Mouse (Mus musculus) gastrocnemius, postnatal 25 days (tissue): ENCODE results near the gene Sypl2. TPM values are rescaled to one million over a fixed set of nuclear protein-coding genes. Genes with fewer than 3 reads are reported as not detected.
"Not testable (repeated sequence)": the region's sequence is repeated elsewhere in the genome, so short reads cannot be mapped to it uniquely, and the experiment has no call there.

Source experiments
- DNase-seq: peaks from one replicate; pipeline ENCODE4 v3.0.0; 2022
- long read RNA-seq, 2 experiments: library from polyadenylated mRNA; stranded (forward); transcript quantifications; one replicate each; pipeline ENCODE4 v2.0.0; 2021
- total RNA-seq, 2 experiments: library from RNA; stranded (reverse); gene quantifications; 1 replicate in 1 of 2; 2 replicates in 1 of 2; pipeline ENCODE4 v1.2.3; 2021

Sypl2 gene
- 100 to 1,000 TPM; 596 to 597 TPM for total RNA-seq
- long read RNA-seq, experiment 1, full-length matches to known transcripts, result 385 of 775 reads
- long read RNA-seq, experiment 1, partial matches to known transcripts, result 23 of 775 reads
- long read RNA-seq, experiment 1, other reads (novel, unspliced or antisense), result 367 of 775 reads
- long read RNA-seq, experiment 2, full-length matches to known transcripts, result 717 of 1,016 reads
- long read RNA-seq, experiment 2, partial matches to known transcripts, result 29 of 1,016 reads
- long read RNA-seq, experiment 2, other reads (novel, unspliced or antisense), result 270 of 1,016 reads

DNA sequence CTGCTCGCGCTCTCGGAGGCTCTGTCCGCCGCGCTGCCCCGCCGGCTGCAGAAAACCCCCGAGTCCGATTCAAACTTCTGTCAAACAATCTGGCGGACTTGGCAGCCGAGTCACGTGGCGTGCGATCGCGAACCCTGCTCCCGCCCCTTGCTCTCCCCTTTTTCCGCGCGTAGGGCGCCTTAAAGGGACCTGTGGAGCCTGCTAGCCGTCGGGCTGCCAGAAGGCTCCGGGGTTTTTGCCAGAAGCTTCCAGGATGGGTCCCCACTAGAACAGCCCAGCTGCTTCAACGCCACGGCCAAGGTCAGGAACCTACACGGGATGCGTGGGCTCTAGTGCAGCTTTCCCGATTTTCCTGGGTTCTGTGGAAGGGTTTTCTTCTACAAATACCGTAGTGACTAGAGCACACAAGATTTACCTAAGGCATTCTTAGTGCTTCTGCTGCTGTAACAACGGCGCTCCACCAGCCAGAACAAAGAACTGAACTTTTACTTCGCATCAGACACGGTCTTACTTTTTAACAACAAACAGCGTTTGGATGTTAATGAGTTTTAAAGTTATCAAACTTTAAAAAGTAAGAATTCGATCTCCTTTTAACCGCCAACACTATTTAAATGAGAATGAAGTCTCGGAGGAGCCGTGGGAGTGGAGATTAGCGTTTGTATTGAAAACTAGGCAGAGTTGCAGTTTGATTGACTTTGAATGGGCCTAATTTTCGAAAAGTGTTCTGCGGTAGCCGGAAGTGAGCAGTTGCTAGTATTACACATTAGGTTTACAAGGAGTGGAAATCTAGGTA is at the start of gene Sypl2:
Sypl2 (minus strand) TSS at position 91 of the 793 bp plus-strand sequence.
- peak; percentile 85 for DNase-seq

DNA sequence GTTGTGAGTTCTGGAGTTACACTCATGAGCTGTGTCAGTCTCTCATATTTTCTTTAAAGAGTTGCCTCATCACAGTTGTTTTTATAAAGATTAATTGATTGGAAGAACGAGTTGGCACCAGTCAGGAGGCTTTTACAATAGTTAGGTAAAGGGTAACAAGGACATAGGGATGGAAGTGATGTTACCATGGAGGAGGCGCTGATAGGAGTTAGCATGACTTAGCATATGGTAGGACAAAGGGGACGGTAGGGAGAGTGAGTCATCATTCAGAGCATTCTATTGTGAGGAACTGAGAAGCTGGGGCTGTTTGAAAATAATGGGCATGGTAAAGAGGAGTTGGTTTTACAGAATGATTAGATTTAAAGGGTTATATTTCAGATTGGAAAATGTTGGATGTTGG is 32.9 kb upstream of the Sypl2 start:
- DNase-seq, result no peak

DNA sequence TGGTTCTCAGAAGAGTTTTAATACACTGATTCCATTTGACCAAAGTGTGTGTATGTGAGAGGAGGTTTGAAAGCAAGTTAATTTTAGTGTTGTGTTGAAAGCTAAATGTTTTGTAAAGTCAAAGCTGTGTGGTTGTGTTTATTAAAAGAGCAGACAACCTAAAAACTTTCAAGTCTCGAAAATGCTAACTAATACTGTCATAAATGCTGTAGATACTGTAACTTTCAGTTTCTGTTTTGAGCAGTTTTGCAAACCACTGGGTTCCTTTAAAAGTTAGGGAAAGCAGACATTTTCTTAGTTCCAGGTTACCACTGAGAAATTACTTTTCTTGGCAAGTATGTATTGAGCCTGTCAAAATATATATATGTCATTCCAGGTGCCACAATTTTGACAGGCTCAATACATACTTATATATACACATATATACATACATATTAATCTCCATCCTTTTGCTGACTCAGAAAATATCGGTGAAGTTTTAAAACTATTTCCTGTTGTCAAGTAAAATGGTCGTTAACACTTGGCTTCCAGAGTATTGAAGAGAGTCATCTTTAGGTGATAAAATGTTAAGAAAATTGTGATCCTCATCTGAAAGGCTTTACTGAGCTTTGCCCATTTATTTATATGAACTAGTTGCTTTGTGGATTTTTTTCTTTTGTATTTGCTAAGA is 31.5 kb upstream of the Sypl2 start:
- no peak for DNase-seq

DNA sequence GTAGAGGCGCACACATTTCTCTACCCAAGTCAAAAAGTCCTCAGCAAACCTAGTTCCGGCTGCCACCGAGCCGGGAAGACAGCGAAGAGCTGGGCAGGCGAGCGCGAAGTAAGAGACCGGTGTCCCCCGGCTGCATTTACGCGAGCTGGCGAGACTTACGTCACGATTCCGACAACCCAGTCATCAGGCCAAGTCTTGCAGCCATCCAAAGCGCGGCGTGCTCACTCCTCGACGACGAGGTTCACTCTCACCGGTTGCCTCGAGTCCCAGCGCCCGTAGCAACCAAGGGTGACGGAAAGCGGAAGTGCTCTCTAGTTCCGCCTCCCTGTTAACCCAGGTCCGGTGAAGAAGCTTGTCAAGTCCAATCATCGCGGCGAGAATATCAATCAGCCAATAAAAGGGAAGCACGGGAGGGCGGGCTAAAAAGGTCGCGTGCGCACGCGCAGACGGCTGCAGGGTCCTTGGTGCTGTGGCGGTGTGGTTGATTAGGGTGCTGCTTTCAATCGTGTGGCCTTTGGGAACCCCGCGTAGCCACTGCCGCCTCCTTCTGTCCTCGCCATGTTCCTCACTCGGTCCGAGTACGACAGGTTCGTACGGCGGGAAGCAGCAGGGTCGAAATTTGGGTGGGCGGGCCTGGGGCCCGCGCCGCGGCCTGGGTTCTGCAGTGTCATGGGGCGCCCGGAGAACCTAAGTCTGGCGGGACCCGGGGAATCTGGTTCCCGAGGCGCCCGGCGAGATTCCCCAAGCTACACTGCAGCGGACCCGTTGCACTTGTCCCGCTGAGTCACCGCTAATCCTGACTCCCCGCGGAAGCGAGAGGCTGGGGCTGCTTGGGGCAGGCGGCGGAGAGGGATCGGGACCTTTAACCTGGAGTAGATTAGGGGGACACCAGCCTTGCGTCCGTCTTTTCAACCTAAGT is 30.5 kb upstream of the Sypl2 start, which contains the start of gene Psma5:
Psma5 (plus strand) TSS at position 208 of the 919 bp plus-strand sequence.
- peak; percentile 95 for DNase-seq

DNA sequence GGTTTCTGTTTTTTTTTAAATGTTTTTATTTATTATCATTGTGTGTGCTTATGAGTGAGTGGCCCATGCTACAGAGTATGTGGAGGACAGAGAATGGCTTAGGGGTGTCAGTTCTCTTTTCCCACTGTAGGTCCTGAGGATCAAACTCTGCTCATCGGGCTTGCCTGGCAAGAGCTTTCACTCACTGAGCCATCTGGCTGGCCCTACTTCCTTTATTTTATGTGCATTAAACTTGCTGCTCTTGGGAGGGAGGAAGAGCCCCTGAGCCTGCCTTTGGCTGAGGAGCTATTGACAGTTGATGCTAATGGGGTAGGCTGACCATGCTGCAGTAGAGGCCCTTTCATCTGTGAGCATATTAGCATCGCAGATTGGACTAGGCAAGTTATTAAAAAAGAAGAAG is 20.4 kb upstream of the Sypl2 start:
- no peak for DNase-seq

DNA sequence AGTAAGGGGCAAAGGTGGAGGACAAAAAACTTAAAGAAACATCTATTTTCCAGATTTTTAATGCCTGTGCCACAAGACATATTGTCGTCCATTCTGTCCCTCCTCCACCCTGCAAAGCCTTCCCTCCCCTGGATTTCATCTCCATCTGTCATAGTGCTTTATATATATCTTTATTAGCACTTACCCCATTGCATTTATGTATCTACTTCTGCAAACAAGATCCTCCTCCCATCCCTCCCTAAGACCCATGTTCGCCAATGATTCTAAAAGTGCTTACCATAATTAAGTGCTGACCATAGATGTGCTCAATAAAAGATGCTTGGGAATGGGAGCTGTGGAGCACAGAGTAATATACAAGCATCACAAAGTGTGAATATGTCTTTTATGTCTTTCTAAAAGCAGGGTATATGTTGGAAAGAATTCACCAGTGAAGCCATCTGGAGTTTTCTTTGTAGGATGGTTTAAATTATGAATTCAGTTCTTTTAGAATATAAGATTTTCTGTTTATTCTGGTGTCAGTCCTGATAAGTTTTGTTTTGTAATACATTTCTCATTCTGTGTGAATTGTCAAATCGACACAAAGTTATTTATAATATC is 14.9 kb upstream of the Sypl2 start:
- DNase-seq, result no peak

DNA sequence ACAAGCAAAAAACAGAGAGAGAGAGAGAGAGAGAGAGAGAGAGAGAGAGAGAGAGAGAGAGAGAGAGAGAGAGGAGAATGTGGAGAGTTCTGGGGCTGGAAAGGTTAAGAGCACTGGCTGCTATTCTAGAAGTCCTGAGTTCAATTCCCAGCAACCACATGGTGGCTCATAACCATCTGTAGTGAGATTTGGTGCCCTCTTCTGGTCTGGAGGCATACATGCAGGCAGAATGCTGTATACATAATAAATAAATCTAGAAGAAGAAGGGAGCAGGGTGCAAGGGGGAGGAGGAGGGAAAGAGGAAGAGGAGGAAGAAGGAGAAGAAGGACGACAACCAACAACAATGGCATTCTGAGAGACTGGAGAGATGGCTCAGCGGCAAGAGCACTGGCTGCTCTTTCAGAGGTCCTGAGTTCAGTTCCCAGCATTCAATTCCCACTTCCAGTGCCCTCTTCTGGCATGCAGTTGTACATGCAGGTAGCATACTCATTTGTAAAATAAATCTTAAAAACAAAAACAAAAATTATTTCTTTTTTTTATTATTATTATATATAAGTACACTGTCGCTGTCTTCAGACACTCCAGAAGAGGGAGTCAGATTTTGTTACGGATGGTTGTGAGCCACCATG is 11.1 kb upstream of the Sypl2 start:
- not testable (repeated sequence) for DNase-seq

DNA sequence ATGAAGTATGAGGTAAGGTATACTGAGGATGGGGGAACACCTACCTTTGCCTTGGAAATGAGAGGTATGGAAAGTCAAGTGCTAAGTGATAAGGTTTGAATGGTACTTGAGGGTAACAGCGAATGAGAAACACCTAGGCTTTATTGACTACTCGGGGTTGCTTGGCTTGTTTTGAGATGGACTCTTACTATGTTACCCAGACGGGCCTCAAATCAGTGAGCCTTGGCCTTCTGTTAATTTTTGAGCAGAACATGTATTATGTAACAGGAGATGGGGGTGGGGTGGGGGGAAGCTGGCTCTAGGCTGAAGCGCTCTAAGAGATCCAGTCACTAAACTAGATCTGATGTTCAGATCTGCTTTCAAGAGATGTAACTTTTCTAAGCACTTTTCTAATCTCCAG is 5.2 kb upstream of the Sypl2 start:
- DNase-seq, result no peak

DNA sequence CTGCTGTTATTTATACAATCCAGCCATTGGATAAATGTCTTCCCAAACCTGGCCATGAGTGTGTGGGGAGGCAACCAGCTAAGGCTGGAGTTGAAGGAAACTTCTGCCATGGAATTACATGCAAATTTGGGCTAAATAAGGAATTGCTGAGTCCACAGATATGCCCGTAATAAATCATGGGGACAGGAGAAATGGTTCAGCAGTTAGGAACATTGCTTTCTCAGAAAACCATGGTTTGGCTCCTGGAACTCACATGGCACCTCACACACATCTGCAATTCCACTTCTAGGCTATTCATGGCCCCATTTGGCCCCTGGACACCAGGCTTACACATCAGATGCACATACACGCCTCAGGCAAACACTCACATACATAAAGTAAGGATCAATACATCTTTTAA is 1.1 kb upstream of the Sypl2 start:
- DNase-seq, result no peak

DNA sequence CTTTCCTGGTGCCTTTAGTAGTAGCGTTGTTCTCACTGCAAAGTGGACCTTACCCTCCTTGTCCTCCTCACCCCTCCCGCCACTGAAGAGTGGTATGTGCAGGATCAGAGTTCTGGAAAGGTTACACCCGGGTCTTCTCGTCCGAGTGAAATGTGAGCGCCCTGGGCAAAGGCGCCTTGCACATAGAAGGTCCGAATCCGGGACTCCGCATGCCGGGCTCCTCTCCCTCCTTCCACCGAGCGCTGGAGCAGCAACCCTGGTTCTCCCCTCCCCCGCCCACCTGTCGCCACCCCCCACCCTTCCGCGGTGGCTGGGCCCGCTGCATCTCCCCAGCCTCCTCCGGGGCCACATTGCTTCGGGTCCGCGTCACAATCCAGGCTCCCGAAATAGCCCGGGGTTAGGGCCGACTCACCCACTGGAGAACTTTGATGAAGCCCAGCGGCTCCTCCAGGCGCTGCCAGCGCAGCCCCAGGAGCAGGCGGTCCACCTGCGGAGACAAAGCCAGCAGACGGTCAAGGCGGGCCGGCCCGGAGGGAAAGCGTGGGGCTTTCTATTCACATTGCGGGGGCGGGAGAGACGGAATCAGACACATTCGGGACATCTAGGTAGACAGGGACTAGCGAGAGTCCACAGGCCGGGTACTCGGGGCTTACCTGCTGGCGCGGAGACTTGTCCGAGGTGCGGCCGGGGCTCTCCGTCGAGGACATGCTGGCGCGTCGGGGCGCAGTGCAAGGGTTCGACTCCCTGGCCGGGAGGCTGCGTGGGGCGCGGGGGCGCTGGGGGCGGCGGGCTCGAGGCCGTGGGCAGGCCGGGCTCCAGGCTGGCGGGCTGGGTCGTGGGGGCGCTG is 514 bp downstream of the Sypl2 start:
- DNase-seq, result peak; percentile 89

DNA sequence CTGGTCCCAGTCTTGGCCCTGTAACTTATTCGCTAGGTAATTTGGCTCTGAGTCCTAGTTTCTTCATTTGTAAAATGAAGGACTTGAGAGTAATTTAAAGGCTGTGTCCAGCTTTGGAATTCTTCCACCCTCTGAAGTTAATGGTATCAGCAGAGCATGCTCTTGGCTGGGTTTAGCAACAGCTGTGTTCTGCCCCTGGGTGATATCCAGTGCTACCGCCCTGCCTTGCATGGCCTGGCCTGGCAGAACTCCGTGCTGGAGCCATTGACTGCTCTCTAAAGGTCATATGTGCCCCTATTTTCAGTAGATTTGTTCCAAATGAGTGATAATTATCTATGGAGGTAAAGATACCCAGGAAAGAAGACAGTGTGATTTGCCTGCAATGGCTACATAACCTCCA is 5.8 kb downstream of the Sypl2 start:
- peak; percentile 73 for DNase-seq

DNA sequence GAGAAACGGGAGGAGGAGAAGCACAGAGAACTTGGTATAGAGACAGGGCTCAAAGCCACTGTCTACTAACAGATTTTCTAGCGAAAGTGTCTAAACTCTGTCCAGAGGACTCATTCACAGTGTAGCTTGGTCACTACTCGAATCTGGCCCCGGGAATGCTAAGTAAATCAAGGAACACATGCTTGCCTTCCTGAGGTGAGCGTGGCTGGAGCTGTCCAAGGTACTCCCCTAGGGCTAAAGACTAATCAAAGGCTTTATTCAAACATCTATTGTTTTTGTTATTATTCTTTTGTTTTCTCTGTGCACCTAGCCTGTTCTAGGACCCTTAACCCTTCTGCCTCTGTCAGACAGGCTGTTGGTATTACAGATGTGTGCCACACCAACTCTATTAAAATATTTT is 11.7 kb downstream of the Sypl2 start:
- no peak for DNase-seq

DNA sequence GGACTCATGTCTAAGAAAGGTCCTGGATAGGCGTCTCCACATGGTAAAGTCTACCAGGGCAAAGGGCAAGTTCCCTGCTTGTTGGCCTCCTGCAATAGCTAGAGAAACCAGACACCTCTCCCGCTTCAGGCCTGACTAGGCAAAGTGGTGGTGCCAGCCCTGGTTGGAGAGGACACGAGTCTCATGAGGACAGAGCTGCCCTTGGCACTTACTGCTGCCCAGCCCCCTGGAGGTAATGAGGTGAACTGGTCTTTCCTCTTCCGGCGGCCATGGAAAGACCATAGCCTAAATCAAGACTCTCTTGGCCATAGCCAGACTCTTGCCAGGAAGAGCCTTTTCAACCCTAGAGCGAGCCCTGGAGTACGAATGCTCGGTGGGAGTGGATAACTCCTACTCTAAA is 14.0 kb downstream of the Sypl2 start:
- peak; percentile 86 for DNase-seq

DNA sequence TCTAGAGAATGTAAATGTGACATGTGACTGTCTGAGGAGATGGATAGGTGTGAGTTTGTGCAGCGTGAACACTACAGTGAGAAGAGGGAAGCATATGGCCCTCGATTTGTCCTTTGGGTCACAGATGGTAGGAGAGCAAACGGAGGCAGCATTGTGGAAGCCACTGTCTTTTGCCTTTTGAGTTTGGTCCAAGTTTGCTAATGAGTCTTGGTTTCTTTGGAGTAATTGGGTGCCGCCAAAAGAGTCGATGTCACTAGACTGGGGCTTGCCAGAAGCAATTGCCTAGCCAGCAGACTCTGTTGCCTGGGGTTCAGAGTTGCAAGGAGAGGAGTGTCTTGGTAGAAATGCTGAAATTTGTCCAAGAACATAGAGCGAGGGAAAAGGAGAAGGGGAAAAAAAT is 14.6 kb downstream of the Sypl2 start:
- no peak for DNase-seq

DNA sequence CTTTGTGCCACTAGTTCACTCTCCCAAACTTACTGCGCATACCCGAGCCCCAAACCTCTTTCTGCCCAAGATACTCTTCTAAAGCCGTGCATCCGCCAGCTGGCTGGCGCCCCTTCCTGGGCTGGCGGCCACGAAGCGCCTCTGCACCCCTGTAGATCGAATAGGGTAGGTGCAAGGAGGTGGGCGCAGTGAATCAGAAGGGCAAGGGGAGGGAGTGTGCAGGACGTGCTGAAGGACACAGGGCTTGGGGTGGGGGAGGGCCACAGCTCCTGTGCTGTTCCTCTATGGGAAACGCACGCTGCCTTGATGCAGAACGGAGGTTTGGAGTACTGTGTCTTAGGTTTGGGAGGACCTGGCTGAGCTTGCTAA is 15.7 kb downstream of the Sypl2 start, which contains the start of gene Atxn7l2:
Atxn7l2 (minus strand) TSS at position 164 of the 369 bp plus-strand sequence.
- no peak for DNase-seq

DNA sequence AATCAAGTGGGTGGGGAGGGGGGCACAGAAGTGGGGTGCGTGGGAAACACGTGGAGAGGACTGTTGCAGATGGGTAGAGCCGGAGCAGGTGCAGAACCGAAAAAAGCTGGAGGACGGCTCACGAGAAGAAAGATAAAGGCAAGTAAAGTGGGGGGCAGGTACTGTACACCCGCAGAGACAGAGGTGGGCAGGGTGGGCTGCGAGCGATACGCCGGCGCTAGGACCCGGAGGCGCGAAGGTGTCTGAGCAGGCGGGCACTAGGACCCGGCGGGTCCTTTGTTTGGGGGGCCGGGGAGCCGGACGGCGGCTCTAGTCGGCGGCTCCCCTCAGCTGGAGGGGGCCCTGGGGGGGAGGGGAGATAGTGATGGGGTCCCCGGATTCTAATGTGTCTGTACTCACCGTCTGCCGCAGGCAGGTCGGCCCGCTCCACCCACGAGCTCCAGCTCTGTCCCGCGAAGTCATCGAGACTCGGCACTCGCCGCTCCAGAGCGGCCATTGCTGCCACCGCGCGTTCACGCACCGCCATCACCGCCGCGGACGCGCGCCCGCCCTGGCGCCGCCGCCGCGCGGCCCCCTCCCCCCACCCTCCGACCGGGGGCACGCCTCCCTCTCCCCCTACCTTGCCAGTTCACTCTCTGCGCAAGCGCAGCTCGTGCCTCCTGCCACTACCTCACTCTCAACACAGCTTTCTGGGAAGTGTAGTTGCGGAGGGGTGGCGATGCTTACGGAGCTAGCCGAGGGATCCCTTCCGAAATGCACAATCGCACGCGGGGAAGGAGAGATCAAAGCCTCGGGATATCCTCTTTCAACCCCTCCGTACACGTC is 16.3 kb downstream of the Sypl2 start:
- peak; percentile 94 for DNase-seq

DNA sequence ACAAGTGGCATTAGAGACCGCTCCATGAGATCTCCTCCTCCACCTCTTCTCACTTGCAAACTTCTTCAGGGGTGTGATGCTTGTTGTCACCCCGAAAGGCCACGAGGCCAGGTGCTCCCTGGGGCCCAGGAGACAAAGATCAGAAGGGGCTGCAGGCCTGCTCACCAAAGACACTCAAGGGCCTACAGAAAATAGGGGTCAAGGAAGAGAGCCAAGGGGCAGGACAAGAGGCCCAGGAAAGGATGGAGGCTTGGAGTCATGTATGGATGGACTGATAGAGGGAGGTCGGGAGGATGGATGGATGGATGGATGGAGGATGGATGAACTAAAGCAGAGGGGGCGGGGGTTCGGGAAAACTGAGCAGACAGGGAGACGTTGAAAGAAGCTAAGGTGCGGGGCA is 16.9 kb downstream of the Sypl2 start:
- DNase-seq, result no peak

DNA sequence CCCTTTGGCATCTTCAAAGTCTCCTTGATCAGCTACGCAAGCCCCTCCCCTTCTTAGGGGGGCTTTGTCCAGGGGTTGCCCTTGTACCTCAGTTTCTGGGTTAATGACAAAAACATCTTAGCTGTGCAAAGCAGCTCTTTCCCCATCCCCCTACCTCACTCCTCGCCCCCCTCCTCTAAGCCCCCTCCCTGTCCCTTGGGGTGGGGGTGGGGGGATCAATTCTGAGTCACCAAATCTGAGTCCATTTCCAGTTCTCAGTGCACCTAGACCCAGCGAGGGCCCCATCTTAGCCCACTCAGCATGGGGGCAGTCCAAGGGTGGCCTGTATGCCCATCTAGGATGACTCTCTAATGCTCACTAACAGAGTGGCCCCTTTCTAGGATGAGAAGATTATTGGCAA is 17.4 kb downstream of the Sypl2 start:
- DNase-seq, result no peak

DNA sequence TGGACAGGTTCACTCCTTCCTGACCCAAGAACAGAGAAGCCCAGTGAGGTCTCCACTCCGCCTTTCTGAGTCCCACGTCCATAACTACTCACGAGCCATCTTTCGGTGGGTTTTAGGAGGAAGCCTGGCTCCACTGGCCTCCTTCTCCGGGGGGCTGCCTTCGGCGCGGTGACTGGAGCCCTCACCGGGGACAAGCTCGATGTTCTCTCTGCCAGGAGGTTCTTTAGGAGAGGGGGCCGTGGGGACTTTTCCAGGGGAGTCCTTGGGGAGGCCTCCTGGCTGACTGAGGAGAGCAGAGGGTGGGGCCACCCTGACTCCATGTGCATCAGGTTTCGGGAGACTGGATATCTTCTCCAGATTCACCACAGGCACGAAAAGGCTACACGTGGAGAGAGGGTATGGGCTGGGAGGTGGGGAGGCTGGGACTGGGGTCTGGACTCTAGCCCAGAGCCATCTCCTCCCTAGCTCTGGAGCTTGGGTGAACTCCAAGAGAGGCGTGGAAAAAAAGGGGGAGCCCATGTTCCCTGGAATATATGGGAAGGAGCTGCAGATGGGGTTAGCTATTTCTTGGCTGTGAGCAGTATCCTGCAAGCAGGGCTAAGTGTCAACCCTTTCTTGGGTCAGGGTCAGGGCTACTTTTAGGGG is 19.6 kb downstream of the Sypl2 start:
- DNase-seq, result no peak
